Comparison of ENCODE assay signal across 9 mouse cellular contexts in the genomic region with DNA sequence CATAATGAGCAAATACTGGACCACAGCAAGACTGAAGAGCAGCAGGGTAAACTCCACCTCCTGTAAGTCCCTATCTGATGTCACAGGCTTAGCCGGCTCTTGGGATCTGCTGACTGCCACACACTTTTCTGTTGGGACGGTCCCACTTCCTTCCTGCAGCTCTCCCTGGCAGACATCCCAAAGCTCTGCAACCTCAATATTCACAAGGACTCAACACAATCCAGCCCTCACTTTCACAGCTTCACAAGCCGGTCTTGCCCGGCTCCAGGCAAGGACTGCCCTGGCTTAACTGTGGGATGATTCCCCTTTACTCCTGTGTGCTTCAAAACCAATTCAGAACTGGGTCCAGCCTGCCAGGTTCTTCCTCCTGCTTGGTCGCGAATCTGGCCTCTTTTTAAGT. TPM values are rescaled to one million over a fixed set of nuclear protein-coding genes. Genes with fewer than 3 reads are reported as not detected.
DNase-seq lines count a peak whose midpoint lies in the region; ATAC-seq lines count a peak whose summit lies in the region.
"Had no signal": no experiment of that assay in that cellular context is flagged by ENCODE, and none has a peak within 500 bp of the region (broad histone marks: within the 10 kb centered on the region; RNA-seq: fewer than 3 reads in every experiment).

No protein-coding gene starts in this region.

- WGBS in midbrain, embryonic 16.5 days = 9% methylated on average over 6 of the region's 6 CpGs
- 21% methylated on average over 6 of the region's 6 CpGs for WGBS in midbrain, embryonic 11.5 days
- 10% methylated on average over 6 of the region's 6 CpGs for WGBS in heart, embryonic 12.5 days

- no peaks in the 10 kb centered on the region for H3K27me3 ChIP-seq in midbrain, embryonic 16.5 days (ENCODE audit: control insufficient read depth, insufficient read depth, low read depth, low read length)
- no peaks in the 10 kb centered on the region for H3K27me3 ChIP-seq in midbrain, embryonic 11.5 days (ENCODE audit: control insufficient read depth, insufficient read depth, low read length)
- H3K27me3 ChIP-seq in heart, embryonic 12.5 days (replicated peaks) = no peaks in the 10 kb centered on the region

- no peak overlapping the region for H3K27ac ChIP-seq in midbrain, embryonic 16.5 days (ENCODE audit: low read length)
- H3K27ac ChIP-seq in midbrain, embryonic 11.5 days (ENCODE audit: low read depth, low read length) = no peak overlapping the region
- peak overlapping the region; percentile 87 for H3K27ac ChIP-seq in heart, embryonic 12.5 days (ENCODE audit: poor library complexity, severe bottlenecking)

- no peaks in the 10 kb centered on the region for H3K36me3 ChIP-seq in midbrain, embryonic 16.5 days (ENCODE audit: control insufficient read depth, insufficient read depth, low read length)
- H3K36me3 ChIP-seq in midbrain, embryonic 11.5 days (ENCODE audit: control insufficient read depth, insufficient read depth, low read length) = no peaks in the 10 kb centered on the region
- peaks cover 4% of the 10 kb centered on the region for H3K36me3 ChIP-seq in heart, embryonic 12.5 days

- ATAC-seq in midbrain, embryonic 16.5 days = no peak
- no peak for ATAC-seq in midbrain, embryonic 11.5 days (ENCODE audit: low FRiP score)
- peak; percentile 84 for ATAC-seq in heart, embryonic 12.5 days (ENCODE audit: insufficient number of reproducible peaks, low FRiP score)

- H3K4me1 ChIP-seq in midbrain, embryonic 16.5 days (ENCODE audit: control insufficient read depth, insufficient read depth, low read length) = peaks cover 8% of the 10 kb centered on the region; the same call in 1 of the 2 replicates
- peaks cover 4% of the 10 kb centered on the region; the same call in 1 of the 2 replicates for H3K4me1 ChIP-seq in midbrain, embryonic 11.5 days (ENCODE audit: control insufficient read depth, insufficient read depth, low read length)
- peaks cover 36% of the 10 kb centered on the region for H3K4me1 ChIP-seq in heart, embryonic 12.5 days (replicated peaks)

- 0 out of 2 replicates have a peak overlapping the region, but pooled peaks have one; percentile 20 for H3K9ac ChIP-seq in midbrain, embryonic 16.5 days (ENCODE audit: low read depth, low read length)
- H3K9ac ChIP-seq in midbrain, embryonic 11.5 days (ENCODE audit: low read length) = no peak overlapping the region
- 0 out of 2 replicates have a peak overlapping the region, but pooled peaks have one; percentile 7 for H3K9ac ChIP-seq in heart, embryonic 12.5 days

- H3K4me3 ChIP-seq in midbrain, embryonic 16.5 days (ENCODE audit: low read depth, low read length) = no peak overlapping the region
- H3K4me3 ChIP-seq in midbrain, embryonic 11.5 days (ENCODE audit: low read depth, low read length) = no peak overlapping the region
- H3K4me3 ChIP-seq in heart, embryonic 12.5 days = no peak overlapping the region

- H3K9me3 ChIP-seq in midbrain, embryonic 16.5 days (replicated peaks; ENCODE audit: control insufficient read depth, low read length, poor library complexity, severe bottlenecking) = no peaks in the 10 kb centered on the region
- no peaks in the 10 kb centered on the region for H3K9me3 ChIP-seq in midbrain, embryonic 11.5 days (ENCODE audit: control insufficient read depth, low read length)
- H3K9me3 ChIP-seq in heart, embryonic 12.5 days (replicated peaks) = peaks cover 3% of the 10 kb centered on the region; the same call in 1 of the 2 replicates

- no peak overlapping the region for H3K4me2 ChIP-seq in midbrain, embryonic 16.5 days (ENCODE audit: low read length)
- no peak overlapping the region for H3K4me2 ChIP-seq in midbrain, embryonic 11.5 days
- peak overlapping the region; percentile 44 for H3K4me2 ChIP-seq in heart, embryonic 12.5 days

- no peak for DNase-seq in midbrain, embryonic 11.5 days (ENCODE audit: low spot score, missing footprints)
- peak; percentile 32 for DNase-seq in liver
- no peak for DNase-seq in urinary bladder, adult 18-20 months (ENCODE audit: low spot score in 2 of 2)
- DNase-seq in left cerebral cortex, postnatal 25 days (ENCODE audit: low spot score in 2 of 2) = no peak
- DNase-seq in layer of hippocampus, adult 9-11 months = no peak
- DNase-seq in layer of hippocampus, postnatal 25 days (ENCODE audit: extremely low spot score in 1 of 2, low spot score in 1 of 2) = no peak

- intact Hi-C loops in left cerebral cortex, postnatal 25 days (cut with DNase I) = no loop called here

RNA-seq across cellular contexts. Expression of a gene that starts 21.1 kb away (rescaled TPM):
- polyA plus RNA-seq in midbrain, embryonic 16.5 days (2015; fragmentation: Nextera tagmentation; extraction: Ambion mirVana) = 43.0 and 46.5 TPM in 2 replicates
- 41.3 and 44.2 TPM in 2 replicates for polyA plus RNA-seq in midbrain, embryonic 11.5 days (2014; fragmentation: Nextera tagmentation; extraction: Ambion mirVana)
- polyA plus RNA-seq in heart, embryonic 12.5 days (2016; fragmentation: Nextera tagmentation; extraction: Ambion mirVana) = 55.3 and 57.5 TPM in 2 replicates
- total RNA-seq in left cerebral cortex, postnatal 25 days (2021) = 10 to 100 TPM; 71.4 to 78.3 TPM
- 10 to 100 TPM; 58.8 to 65.1 TPM for total RNA-seq in layer of hippocampus, postnatal 25 days (2021)

RNA-seq across cellular contexts. Expression of a gene that starts 23.9 kb away (rescaled TPM):
- 0.10 and 0.16 TPM in 2 replicates for polyA plus RNA-seq in midbrain, embryonic 16.5 days (2015; fragmentation: Nextera tagmentation; extraction: Ambion mirVana)
- polyA plus RNA-seq in midbrain, embryonic 11.5 days (2014; fragmentation: Nextera tagmentation; extraction: Ambion mirVana) = not detected in 2 replicates
- 0.33 and 0.40 TPM in 2 replicates for polyA plus RNA-seq in heart, embryonic 12.5 days (2016; fragmentation: Nextera tagmentation; extraction: Ambion mirVana)
- not detected for total RNA-seq in left cerebral cortex, postnatal 25 days (2021)
- total RNA-seq in layer of hippocampus, postnatal 25 days (2021) = not detected
- total RNA-seq: gastrocnemius, postnatal 4 days had no signal

RNA-seq across cellular contexts. Expression of a gene that starts 46.5 kb away (rescaled TPM):
- polyA plus RNA-seq in midbrain, embryonic 16.5 days (2015; fragmentation: Nextera tagmentation; extraction: Ambion mirVana) = 62.5 and 72.6 TPM in 2 replicates
- 74.7 and 77.4 TPM in 2 replicates for polyA plus RNA-seq in midbrain, embryonic 11.5 days (2014; fragmentation: Nextera tagmentation; extraction: Ambion mirVana)
- polyA plus RNA-seq in heart, embryonic 12.5 days (2016; fragmentation: Nextera tagmentation; extraction: Ambion mirVana) = 52.3 and 52.7 TPM in 2 replicates
- total RNA-seq in left cerebral cortex, postnatal 25 days (2021) = 10 to 100 TPM; 60.7 to 67.6 TPM
- 10 to 100 TPM; 70.5 to 74.2 TPM for total RNA-seq in layer of hippocampus, postnatal 25 days (2021)
